Mouse (Mus musculus): ENCODE measurements around the gene Kdm5a. TPM values are rescaled to one million over a fixed set of nuclear protein-coding genes. Genes with fewer than 3 reads are reported as not detected.

Gene Kdm5a
- polyA plus RNA-seq, 1 experiment from 2014 or later, result 61.6 TPM

GRCm38 (mm10) chr6:120356478-120356877 is 7.4 kb upstream of the Kdm5a start:
- H3K4me1 ChIP-seq (ENCODE audit: control insufficient read depth, insufficient read depth, low read length), result peaks cover 5% of the 10 kb centered on the region; the same call in 1 of the 2 replicates

GRCm38 (mm10) chr6:120356951-120357945 is 6.7 kb upstream of the Kdm5a start:
- Histone ChIP-seq H3K9ac (ENCODE audit: low read length) (peak overlapping the region; percentile 55), H3K27ac (ENCODE audit: low read depth, low read length) (no peak overlapping the region), H3K4me3 (ENCODE audit: low read depth, low read length) (peak overlapping the region; percentile 48), H3K4me1 (ENCODE audit: control insufficient read depth, insufficient read depth, low read length) (peaks cover 5% of the 10 kb centered on the region; the same call in 1 of the 2 replicates), H3K36me3 (ENCODE audit: control insufficient read depth, insufficient read depth, low read length) (0 out of 2 replicates have a peak, but pooled peaks cover 2% of the 10 kb centered on the region), H3K9me3 (ENCODE audit: control insufficient read depth, low read length) (no peaks in the 10 kb centered on the region), H3K4me2 (ENCODE audit: low read depth) (peak overlapping the region; percentile 49), H3K27me3 (ENCODE audit: control insufficient read depth, insufficient read depth, low read length) (no peaks in the 10 kb centered on the region)
- under 1% methylated on average over 31 of the region's 31 CpGs for WGBS
- peak; percentile 93 for ATAC-seq (ENCODE audit: insufficient read depth, low FRiP score, low TSS enrichment)
- DNase-seq (ENCODE audit: low spot score), result peak; percentile 86

More at GRCm38 (mm10) chr6:120356478-120356877, 7.4 kb upstream of the Kdm5a start:
- peak overlapping the region; percentile 49 for H3K4me2 ChIP-seq (ENCODE audit: low read depth)
- H3K27ac ChIP-seq (ENCODE audit: low read depth, low read length), result no peak overlapping the region
- 39% methylated on average over 5 of the region's 5 CpGs for WGBS
- peak overlapping the region; percentile 48 for H3K4me3 ChIP-seq (ENCODE audit: low read depth, low read length)
- no peaks in the 10 kb centered on the region for H3K27me3 ChIP-seq (ENCODE audit: control insufficient read depth, insufficient read depth, low read length)
- DNase-seq (ENCODE audit: low spot score), result no peak
- no peaks in the 10 kb centered on the region for H3K9me3 ChIP-seq (ENCODE audit: control insufficient read depth, low read length)
- H3K36me3 ChIP-seq (ENCODE audit: control insufficient read depth, insufficient read depth, low read length), result 0 out of 2 replicates have a peak, but pooled peaks cover 2% of the 10 kb centered on the region
- peak overlapping the region; percentile 55 for H3K9ac ChIP-seq (ENCODE audit: low read length)
- no peak for ATAC-seq (ENCODE audit: insufficient read depth, low FRiP score, low TSS enrichment)

GRCm38 (mm10) chr6:120362124-120362523 is 1.8 kb upstream of the Kdm5a start:
- no peaks in the 10 kb centered on the region for H3K36me3 ChIP-seq (ENCODE audit: control insufficient read depth, insufficient read depth, low read length)
- no peak overlapping the region for H3K4me3 ChIP-seq (ENCODE audit: low read depth, low read length)
- no peak overlapping the region for H3K4me2 ChIP-seq (ENCODE audit: low read depth)
- DNase-seq (ENCODE audit: low spot score) (no peak), ATAC-seq (ENCODE audit: insufficient read depth, low FRiP score, low TSS enrichment) (no peak)
- H3K4me1 ChIP-seq (ENCODE audit: control insufficient read depth, insufficient read depth, low read length), result peaks cover 14% of the 10 kb centered on the region
- WGBS, result 91% methylated on average over 2 of the region's 2 CpGs
- no peaks in the 10 kb centered on the region for H3K9me3 ChIP-seq (ENCODE audit: control insufficient read depth, low read length)
- H3K27ac ChIP-seq (ENCODE audit: low read depth, low read length), result no peak overlapping the region
- no peaks in the 10 kb centered on the region for H3K27me3 ChIP-seq (ENCODE audit: control insufficient read depth, insufficient read depth, low read length)
- H3K9ac ChIP-seq (ENCODE audit: low read length), result no peak overlapping the region

GRCm38 (mm10) chr6:120362774-120363687 is 893 bp upstream of the Kdm5a start:
- H3K27me3 ChIP-seq (ENCODE audit: control insufficient read depth, insufficient read depth, low read length), result no peaks in the 10 kb centered on the region
- ATAC-seq (ENCODE audit: insufficient read depth, low FRiP score, low TSS enrichment) (no peak), DNase-seq (ENCODE audit: low spot score) (no peak)
- H3K4me3 ChIP-seq (ENCODE audit: low read depth, low read length), result peak overlapping the region; percentile 90
- H3K36me3 ChIP-seq (ENCODE audit: control insufficient read depth, insufficient read depth, low read length), result peaks cover 2% of the 10 kb centered on the region
- H3K9me3 ChIP-seq (ENCODE audit: control insufficient read depth, low read length), result no peaks in the 10 kb centered on the region
- H3K4me1 ChIP-seq (ENCODE audit: control insufficient read depth, insufficient read depth, low read length), result peaks cover 14% of the 10 kb centered on the region
- H3K9ac ChIP-seq (ENCODE audit: low read length), result peak overlapping the region; percentile 69
- peak overlapping the region; percentile 89 for H3K27ac ChIP-seq (ENCODE audit: low read depth, low read length)
- peak overlapping the region; percentile 84 for H3K4me2 ChIP-seq (ENCODE audit: low read depth)
- WGBS, result 26% methylated on average over 15 of the region's 15 CpGs

GRCm38 (mm10) chr6:120364523-120364905 is 590 bp downstream of the Kdm5a start:
- peak overlapping the region; percentile 89 for H3K27ac ChIP-seq (ENCODE audit: low read depth, low read length)
- WGBS, result under 1% methylated on average over 31 of the region's 31 CpGs
- peaks cover 12% of the 10 kb centered on the region for H3K36me3 ChIP-seq (ENCODE audit: control insufficient read depth, insufficient read depth, low read length)
- peak overlapping the region; percentile 84 for H3K4me2 ChIP-seq (ENCODE audit: low read depth)
- no peaks in the 10 kb centered on the region for H3K9me3 ChIP-seq (ENCODE audit: control insufficient read depth, low read length)
- DNase-seq (ENCODE audit: low spot score) (no peak), ATAC-seq (ENCODE audit: insufficient read depth, low FRiP score, low TSS enrichment) (peak; percentile 8; the same call in 1 of the 2 replicates)
- peak overlapping the region; percentile 69 for H3K9ac ChIP-seq (ENCODE audit: low read length)
- H3K27me3 ChIP-seq (ENCODE audit: control insufficient read depth, insufficient read depth, low read length), result no peaks in the 10 kb centered on the region
- H3K4me1 ChIP-seq (ENCODE audit: control insufficient read depth, insufficient read depth, low read length), result peaks cover 14% of the 10 kb centered on the region
- H3K4me3 ChIP-seq (ENCODE audit: low read depth, low read length), result peak overlapping the region; percentile 90

- peaks cover 14% of the 10 kb centered on the region for H3K4me1 ChIP-seq (ENCODE audit: control insufficient read depth, insufficient read depth, low read length)
- WGBS, result 6% methylated on average over 15 of the region's 15 CpGs
- peak overlapping the region; percentile 84 for H3K4me2 ChIP-seq (ENCODE audit: low read depth)
- H3K9me3 ChIP-seq (ENCODE audit: control insufficient read depth, low read length), result no peaks in the 10 kb centered on the region
- H3K9ac ChIP-seq (ENCODE audit: low read length), result peak overlapping the region; percentile 69
- no peak overlapping the region for H3K27ac ChIP-seq (ENCODE audit: low read depth, low read length)
- DNase-seq (ENCODE audit: low spot score), result peak; percentile 12
- H3K4me3 ChIP-seq (ENCODE audit: low read depth, low read length), result peak overlapping the region; percentile 90
- H3K27me3 ChIP-seq (ENCODE audit: control insufficient read depth, insufficient read depth, low read length), result no peaks in the 10 kb centered on the region
- H3K36me3 ChIP-seq (ENCODE audit: control insufficient read depth, insufficient read depth, low read length), result peaks cover 15% of the 10 kb centered on the region
- no peak for ATAC-seq (ENCODE audit: insufficient read depth, low FRiP score, low TSS enrichment)
Observed at GRCm38 (mm10) chr6:120365051-120365450, 1.1 kb downstream of the Kdm5a start.

- Histone ChIP-seq H3K9ac (ENCODE audit: low read length) (no peak overlapping the region), H3K9me3 (ENCODE audit: control insufficient read depth, low read length) (no peaks in the 10 kb centered on the region), H3K36me3 (ENCODE audit: control insufficient read depth, insufficient read depth, low read length) (peaks cover 22% of the 10 kb centered on the region), H3K4me3 (ENCODE audit: low read depth, low read length) (no peak overlapping the region), H3K4me2 (ENCODE audit: low read depth) (no peak overlapping the region), H3K27me3 (ENCODE audit: control insufficient read depth, insufficient read depth, low read length) (no peaks in the 10 kb centered on the region), H3K4me1 (ENCODE audit: control insufficient read depth, insufficient read depth, low read length) (no peaks in the 10 kb centered on the region), H3K27ac (ENCODE audit: low read depth, low read length) (no peak overlapping the region)
- DNase-seq (ENCODE audit: low spot score) (no peak), ATAC-seq (ENCODE audit: insufficient read depth, low FRiP score, low TSS enrichment) (no peak)
- WGBS, result 92% methylated on average over 2 of the region's 2 CpGs
Observed at GRCm38 (mm10) chr6:120376736-120377135, 12.8 kb downstream of the Kdm5a start.

- ATAC-seq (ENCODE audit: insufficient read depth, low FRiP score, low TSS enrichment) (no peak), DNase-seq (ENCODE audit: low spot score) (no peak)
- 93% methylated on average over 3 of the region's 3 CpGs for WGBS
- Histone ChIP-seq H3K27me3 (ENCODE audit: control insufficient read depth, insufficient read depth, low read length) (no peaks in the 10 kb centered on the region), H3K4me1 (ENCODE audit: control insufficient read depth, insufficient read depth, low read length) (no peaks in the 10 kb centered on the region), H3K27ac (ENCODE audit: low read depth, low read length) (no peak overlapping the region), H3K9me3 (ENCODE audit: control insufficient read depth, low read length) (no peaks in the 10 kb centered on the region), H3K9ac (ENCODE audit: low read length) (no peak overlapping the region), H3K4me3 (ENCODE audit: low read depth, low read length) (no peak overlapping the region), H3K4me2 (ENCODE audit: low read depth) (no peak overlapping the region), H3K36me3 (ENCODE audit: control insufficient read depth, insufficient read depth, low read length) (peaks cover 7% of the 10 kb centered on the region)
Observed at GRCm38 (mm10) chr6:120390054-120390453, 26.1 kb downstream of the Kdm5a start.
